Mouse (Mus musculus) cerebral cortex, adult 2 months (tissue): ENCODE measurements around the gene Smarca4.

Experiments used
- WGBS: fragments of 180-500 bp; shearing (Covaris S2); methylation state at CpG from one replicate; pipeline ENCODE4 v1.1.7; 2018; 5-methylcytosine and 5-hydroxymethylcytosine counted together

Gene Smarca4

GRCm38 (mm10) chr9:21601073-21601472 is 14.9 kb upstream of the Smarca4 start:
- WGBS, result 81% methylated on average over 2 of the region's 2 CpGs

GRCm38 (mm10) chr9:21601722-21602399 is 14.1 kb upstream of the Smarca4 start:
- WGBS, result 49% methylated on average over 10 of the region's 10 CpGs

- 81% methylated on average over 5 of the region's 5 CpGs for WGBS
These were observed 11.8 kb upstream of the Smarca4 start for GRCm38 (mm10) chr9:21604119-21604518.

GRCm38 (mm10) chr9:21605865-21606264 is 10.1 kb upstream of the Smarca4 start:
- WGBS, result 84% methylated on average over 5 of the region's 5 CpGs

- WGBS, result 86% methylated on average over 1 of the region's 1 CpGs
These were observed 9.3 kb upstream of the Smarca4 start for GRCm38 (mm10) chr9:21606648-21607047.

- 89% methylated on average over 1 of the region's 1 CpGs for WGBS
These were observed 6.1 kb upstream of the Smarca4 start for GRCm38 (mm10) chr9:21609861-21610260.

GRCm38 (mm10) chr9:21614864-21615616 is 929 bp upstream of the Smarca4 start:
- 65% methylated on average over 15 of the region's 15 CpGs for WGBS

- WGBS, result under 1% methylated on average over 57 of the region's 57 CpGs
These were observed 338 bp downstream of the Smarca4 start for GRCm38 (mm10) chr9:21616232-21616781.

GRCm38 (mm10) chr9:21617066-21617465 is 1.1 kb downstream of the Smarca4 start:
- WGBS, result 2% methylated on average over 10 of the region's 10 CpGs

- 77% methylated on average over 4 of the region's 4 CpGs for WGBS
These were observed 4.3 kb downstream of the Smarca4 start for GRCm38 (mm10) chr9:21620229-21620628.

GRCm38 (mm10) chr9:21622676-21623075 is 6.7 kb downstream of the Smarca4 start:
- WGBS, result 95% methylated on average over 1 of the region's 1 CpGs

GRCm38 (mm10) chr9:21625342-21626339 is 9.7 kb downstream of the Smarca4 start:
- 81% methylated on average over 10 of the region's 10 CpGs for WGBS

GRCm38 (mm10) chr9:21627145-21627795 is 11.3 kb downstream of the Smarca4 start:
- 46% methylated on average over 5 of the region's 5 CpGs for WGBS

GRCm38 (mm10) chr9:21630673-21631072 is 14.7 kb downstream of the Smarca4 start:
- WGBS, result 64% methylated on average over 3 of the region's 3 CpGs

GRCm38 (mm10) chr9:21633106-21633505 is 17.1 kb downstream of the Smarca4 start:
- WGBS, result 59% methylated on average over 3 of the region's 3 CpGs

- 39% methylated on average over 7 of the region's 7 CpGs for WGBS
These were observed 19.7 kb downstream of the Smarca4 start for GRCm38 (mm10) chr9:21635639-21636038.

GRCm38 (mm10) chr9:21639031-21639430 is 23.1 kb downstream of the Smarca4 start:
- WGBS, result 93% methylated on average over 11 of the region's 11 CpGs

GRCm38 (mm10) chr9:21646366-21646765 is 30.4 kb downstream of the Smarca4 start:
- 83% methylated on average over 3 of the region's 3 CpGs for WGBS

GRCm38 (mm10) chr9:21647721-21648120 is 31.8 kb downstream of the Smarca4 start:
- 69% methylated on average over 6 of the region's 6 CpGs for WGBS

GRCm38 (mm10) chr9:21652263-21652662 is 36.3 kb downstream of the Smarca4 start:
- WGBS, result 83% methylated on average over 5 of the region's 5 CpGs

- WGBS, result 75% methylated on average over 2 of the region's 2 CpGs
These were observed 37.3 kb downstream of the Smarca4 start for GRCm38 (mm10) chr9:21653253-21653652.
